Mouse (Mus musculus) limb, embryonic 15.5 days (tissue): Measurements from ENCODE around the gene Olfr615. TPM values are rescaled to one million over a fixed set of nuclear protein-coding genes. Genes with fewer than 3 reads are reported as not detected.
"Not testable (repeated sequence)": the region's sequence is repeated elsewhere in the genome, so short reads cannot be mapped to it uniquely, and the experiment has no call there.

Experiments used
- ATAC-seq: fragments of 200-750 bp; cut with Nextera tagmentation; 2 replicates; pipeline ENCODE4 v1.8.0; 2017; ENCODE audit warnings: low read depth, moderate TSS enrichment; ENCODE audit not compliant: insufficient number of reproducible peaks, low FRiP score, low TSS enrichment
- H3K27ac ChIP-seq: fragments of 300-500 bp; sonication (generic); 2 replicates; pipeline ENCODE4 v1.5.1; 2015; ENCODE audit warnings: moderate library complexity, mild to moderate bottlenecking, inconsistent platforms
- H3K27me3 ChIP-seq: fragments of 300-500 bp; sonication (generic); 2 replicates; pipeline ENCODE4 v1.6.1; 2015; ENCODE audit warnings: inconsistent platforms
- H3K36me3 ChIP-seq: fragments of 300-500 bp; sonication (generic); 2 replicates; pipeline ENCODE4 v1.6.1; 2015; ENCODE audit warnings: inconsistent platforms
- H3K4me1 ChIP-seq: fragments of 300-500 bp; sonication (generic); 2 replicates; pipeline ENCODE4 v1.6.1; 2015; ENCODE audit warnings: inconsistent platforms
- H3K4me2 ChIP-seq: fragments of 300-500 bp; sonication (generic); 2 replicates; pipeline ENCODE4 v1.6.1; 2015; ENCODE audit warnings: mild to moderate bottlenecking, inconsistent platforms
- H3K4me3 ChIP-seq: fragments of 300-500 bp; sonication (generic); 2 replicates; pipeline ENCODE4 v1.5.1; 2015; ENCODE audit warnings: mild to moderate bottlenecking, inconsistent platforms
- H3K9ac ChIP-seq: fragments of 300-500 bp; sonication (generic); 2 replicates; pipeline ENCODE4 v1.6.1; 2015; ENCODE audit warnings: inconsistent platforms
- H3K9me3 ChIP-seq: fragments of 300-500 bp; sonication (generic); 2 replicates; pipeline ENCODE4 v1.6.1; 2016; ENCODE audit warnings: inconsistent platforms
- WGBS: fragments of 180-500 bp; shearing (Covaris S2); methylation state at CpG from one replicate; pipeline ENCODE4 v1.1.7; 2015; 5-methylcytosine and 5-hydroxymethylcytosine counted together
- polyA plus RNA-seq: library from polyadenylated mRNA; unstranded; fragments of >200 nt; fragmentation: Nextera tagmentation; extraction: Ambion mirVana; gene quantifications from 2 replicates; pipeline ENCODE4 v1.2.1, GENCODE M21; 2015

Olfr615 gene
- polyA plus RNA-seq: not detected in 2 replicates

DNA sequence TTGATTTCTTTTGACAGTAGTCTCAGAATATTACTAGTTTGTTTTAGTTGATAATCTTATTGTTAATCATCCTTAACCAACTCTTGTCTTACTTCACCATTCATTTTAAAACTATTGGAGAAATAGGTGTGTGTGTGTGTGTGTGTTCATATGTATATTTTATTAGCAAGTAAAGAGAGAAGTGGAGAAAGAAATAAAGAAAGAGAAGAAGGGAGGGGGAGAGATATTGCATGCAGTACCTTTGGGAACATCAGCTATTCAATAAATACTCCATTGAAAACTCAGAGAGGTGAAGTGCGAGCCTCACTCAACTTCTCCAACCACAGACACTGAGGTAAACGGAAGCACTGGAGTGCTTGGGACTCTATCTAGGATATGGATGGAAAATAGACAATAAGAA, at the start of gene Olfr615:
Olfr615 (plus strand) TSS at position 301 of the 400 bp plus-strand sequence.
- Histone ChIP-seq H3K9ac (no peak within 1 kb of the TSS), H3K4me3 (no peak within 1 kb of the TSS), H3K27me3 (no peaks in the 10 kb centered on the region), H3K4me2 (no peak within 1 kb of the TSS), H3K36me3 (no peaks in the 10 kb centered on the region), H3K9me3 (no peaks in the 10 kb centered on the region), H3K27ac (no peak within 1 kb of the TSS), H3K4me1 (no peaks in the 10 kb centered on the region)
- WGBS: 85% methylated on average over 2 of the region's 2 CpGs
- ATAC-seq: no peak

DNA sequence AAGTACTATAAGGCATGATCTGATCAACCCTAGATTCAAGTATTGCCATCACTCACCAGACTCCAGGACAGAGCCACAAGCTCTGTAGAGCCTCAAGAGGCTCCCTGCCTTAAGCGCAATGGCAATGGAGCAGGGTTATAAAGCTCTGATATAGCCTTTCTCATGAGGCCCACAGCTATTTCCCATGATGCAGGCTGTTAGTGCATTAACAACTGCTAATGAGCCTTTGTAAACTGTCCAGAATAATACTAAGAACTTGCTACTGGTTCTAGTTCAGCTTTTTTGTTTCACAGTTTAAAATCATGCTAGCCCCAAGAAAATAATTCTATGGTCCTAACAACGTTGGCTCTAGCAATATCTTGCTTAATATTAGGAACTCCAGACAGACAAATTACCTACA, 43.9 kb upstream of the Olfr615 start, which contains the start of gene Olfr610:
Olfr610 (minus strand) TSS at position 101 of the 400 bp plus-strand sequence.
- Histone ChIP-seq H3K4me3 (no peak within 1 kb of the TSS), H3K9ac (no peak within 1 kb of the TSS), H3K4me1 (no peaks in the 10 kb centered on the region), H3K36me3 (no peaks in the 10 kb centered on the region), H3K27ac (no peak within 1 kb of the TSS), H3K4me2 (no peak within 1 kb of the TSS), H3K27me3 (no peaks in the 10 kb centered on the region), H3K9me3 (no peaks in the 10 kb centered on the region)
- 77% methylated on average over 2 of the region's 2 CpGs for WGBS
- ATAC-seq: no peak

DNA sequence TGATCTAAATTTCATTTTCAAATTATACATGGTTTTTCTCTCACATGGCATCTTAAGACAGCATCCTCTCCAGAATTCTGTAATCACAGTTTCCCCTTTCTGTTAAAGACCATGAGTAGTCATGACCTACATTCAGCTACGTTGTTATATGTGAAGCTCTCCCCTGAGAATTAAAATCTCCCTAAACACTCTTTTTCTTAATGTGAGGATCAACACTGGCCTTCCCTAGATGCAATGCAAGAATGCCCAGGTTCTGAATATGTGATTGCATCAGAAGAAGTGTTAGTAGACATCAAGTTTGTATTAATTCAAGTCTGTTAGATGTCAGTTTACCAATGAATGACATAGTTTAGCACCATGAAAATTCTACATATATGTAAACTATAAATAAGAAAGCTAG, 35.1 kb upstream of the Olfr615 start, which contains the start of gene Olfr611:
Olfr611 (minus strand) TSS at position 101 of the 400 bp plus-strand sequence.
- not testable (repeated sequence) for ATAC-seq

DNA sequence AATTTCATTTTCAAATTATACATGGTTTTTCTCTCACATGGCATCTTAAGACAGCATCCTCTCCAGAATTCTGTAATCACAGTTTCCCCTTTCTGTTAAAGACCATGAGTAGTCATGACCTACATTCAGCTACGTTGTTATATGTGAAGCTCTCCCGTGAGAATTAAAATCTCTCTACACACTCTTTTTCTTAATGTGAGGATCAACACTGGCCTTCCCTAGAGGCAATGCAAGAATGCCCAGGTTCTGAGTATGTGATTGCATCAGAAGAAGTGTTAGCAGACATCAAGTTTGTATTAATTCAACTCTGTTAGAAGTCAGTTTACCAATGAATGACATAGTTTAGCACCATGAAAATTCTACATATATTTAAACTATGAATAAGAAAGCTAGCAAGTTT, 13.3 kb upstream of the Olfr615 start, which contains the start of gene Olfr612:
Olfr612 (minus strand) TSS at position 101 of the 400 bp plus-strand sequence.
- 86% methylated on average over 2 of the region's 2 CpGs for WGBS
- not testable (repeated sequence) for ATAC-seq, H3K4me3 ChIP-seq, H3K9me3 ChIP-seq, H3K4me1 ChIP-seq, H3K4me2 ChIP-seq, H3K36me3 ChIP-seq, H3K27ac ChIP-seq, H3K9ac ChIP-seq, H3K27me3 ChIP-seq

More for the DNA sequence above, 35.1 kb upstream of the Olfr615 start, which contains the start of gene Olfr611:
- H3K9me3 ChIP-seq, H3K27ac ChIP-seq, H3K4me3 ChIP-seq, H3K27me3 ChIP-seq, H3K9ac ChIP-seq, H3K4me1 ChIP-seq, H3K4me2 ChIP-seq, H3K36me3 ChIP-seq: not testable (repeated sequence)
- WGBS: 63% methylated on average over 1 of the region's 1 CpGs

DNA sequence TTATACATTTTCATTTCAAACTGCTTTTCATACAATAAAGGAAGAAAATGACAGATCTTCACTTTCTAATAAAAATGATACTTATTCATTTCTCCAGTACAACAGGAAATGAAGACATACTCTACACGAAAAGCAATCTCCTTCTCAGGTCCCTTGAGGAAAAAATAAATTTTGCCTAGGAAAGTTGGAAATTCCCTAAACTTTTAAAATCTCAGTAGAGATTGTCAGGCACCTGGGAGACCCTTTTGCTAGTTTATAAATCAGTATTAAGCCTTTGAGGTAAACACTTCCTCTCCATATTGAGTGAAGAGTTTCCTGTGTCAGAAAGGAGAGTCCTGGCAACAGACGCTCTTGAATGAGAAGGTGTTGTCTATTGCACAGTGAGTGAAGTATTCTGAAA, 8.1 kb upstream of the Olfr615 start, which contains the start of gene Olfr613:
Olfr613 (plus strand) TSS at position 301 of the 400 bp plus-strand sequence.
- WGBS: 68% methylated on average over 2 of the region's 2 CpGs

DNA sequence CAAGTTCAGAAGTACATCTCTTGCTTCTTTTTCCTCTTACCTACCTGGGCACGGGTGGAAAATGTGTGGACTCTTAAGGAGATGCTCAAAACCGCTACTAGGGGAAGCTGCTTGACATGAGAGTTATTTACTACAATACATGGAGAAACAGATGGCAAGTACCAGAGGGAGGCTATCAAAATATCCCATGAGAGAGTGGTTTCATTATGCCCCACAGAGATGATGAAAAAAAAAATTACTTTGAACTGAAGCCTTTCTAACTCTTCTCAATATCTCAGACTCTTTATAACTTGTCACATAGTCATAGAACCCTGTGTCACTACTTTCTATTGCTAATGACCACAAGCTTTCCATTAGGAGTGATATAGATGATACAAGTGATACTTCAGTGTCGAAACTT, 13.2 kb downstream of the Olfr615 start, which contains the start of gene Olfr616:
Olfr616 (minus strand) TSS at position 101 of the 400 bp plus-strand sequence.
- H3K27ac ChIP-seq: no peak within 1 kb of the TSS
- no peak within 1 kb of the TSS for H3K9ac ChIP-seq
- no peaks in the 10 kb centered on the region for H3K27me3 ChIP-seq
- no peaks in the 10 kb centered on the region for H3K4me1 ChIP-seq
- no peak within 1 kb of the TSS for H3K4me2 ChIP-seq
- H3K9me3 ChIP-seq: no peaks in the 10 kb centered on the region
- no peak within 1 kb of the TSS for H3K4me3 ChIP-seq
- WGBS: 77% methylated on average over 3 of the region's 3 CpGs
- no peak for ATAC-seq
- no peaks in the 10 kb centered on the region for H3K36me3 ChIP-seq

More for the DNA sequence above, 8.1 kb upstream of the Olfr615 start, which contains the start of gene Olfr613:
- no peaks in the 10 kb centered on the region for H3K4me1 ChIP-seq
- no peak within 1 kb of the TSS for H3K27ac ChIP-seq
- H3K27me3 ChIP-seq: no peaks in the 10 kb centered on the region
- no peak within 1 kb of the TSS for H3K4me2 ChIP-seq
- no peaks in the 10 kb centered on the region for H3K9me3 ChIP-seq
- H3K36me3 ChIP-seq: no peaks in the 10 kb centered on the region
- no peak within 1 kb of the TSS for H3K9ac ChIP-seq
- no peak for ATAC-seq
- H3K4me3 ChIP-seq: no peak within 1 kb of the TSS

DNA sequence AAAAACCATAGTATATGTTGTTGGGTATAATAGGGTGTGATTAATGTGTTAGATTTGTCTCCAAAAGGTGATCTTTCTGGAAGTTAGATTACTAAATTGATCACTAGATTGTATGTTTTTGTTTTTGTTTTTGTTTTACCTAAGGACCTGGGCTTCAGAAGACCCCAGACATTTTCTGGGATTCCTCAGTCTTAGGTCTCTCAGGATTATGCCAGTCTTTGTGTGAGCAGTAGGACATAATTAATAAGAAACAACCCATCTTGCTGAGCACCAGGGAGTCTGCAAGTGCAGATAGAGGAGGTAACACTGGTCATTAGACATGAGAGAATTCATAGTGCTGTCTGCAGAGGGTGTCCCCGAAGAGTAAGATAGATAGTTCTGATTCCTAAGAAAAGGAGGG, 16.9 kb downstream of the Olfr615 start, which contains the start of gene Olfr617:
Olfr617 (plus strand) TSS at position 301 of the 400 bp plus-strand sequence.
- no peak for ATAC-seq
- H3K27me3 ChIP-seq: no peaks in the 10 kb centered on the region
- no peak within 1 kb of the TSS for H3K4me2 ChIP-seq
- no peaks in the 10 kb centered on the region for H3K9me3 ChIP-seq
- WGBS: 79% methylated on average over 1 of the region's 1 CpGs
- H3K4me3 ChIP-seq: no peak within 1 kb of the TSS
- H3K27ac ChIP-seq: no peak within 1 kb of the TSS
- no peak within 1 kb of the TSS for H3K9ac ChIP-seq
- no peaks in the 10 kb centered on the region for H3K4me1 ChIP-seq
- H3K36me3 ChIP-seq: no peaks in the 10 kb centered on the region

DNA sequence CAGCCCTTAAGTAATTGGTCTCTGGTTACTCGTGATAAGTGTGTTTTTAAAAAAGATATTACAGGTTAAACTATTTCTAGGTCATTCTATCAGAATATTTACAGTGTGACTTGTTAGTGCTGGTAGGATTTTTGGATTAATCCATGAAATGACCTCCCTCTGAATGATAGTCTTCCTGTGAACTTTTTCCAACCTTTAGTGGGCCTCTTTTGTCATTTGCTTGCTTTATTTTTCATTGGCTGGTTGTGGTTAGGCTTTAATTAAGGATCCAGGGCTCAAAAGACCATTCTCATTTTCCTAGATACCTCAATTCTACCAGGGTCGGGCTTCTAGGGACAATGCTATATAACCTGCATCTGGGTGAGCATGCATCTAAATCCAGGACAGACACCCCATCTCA, 33.9 kb downstream of the Olfr615 start, which contains the start of gene Olfr618:
Olfr618 (plus strand) TSS at position 301 of the 400 bp plus-strand sequence.
- H3K27ac ChIP-seq: no peak within 1 kb of the TSS
- H3K9ac ChIP-seq: no peak within 1 kb of the TSS
- H3K9me3 ChIP-seq: no peaks in the 10 kb centered on the region
- H3K4me2 ChIP-seq: no peak within 1 kb of the TSS
- WGBS: 55% methylated on average over 2 of the region's 2 CpGs
- no peak within 1 kb of the TSS for H3K4me3 ChIP-seq
- H3K4me1 ChIP-seq: no peaks in the 10 kb centered on the region
- no peaks in the 10 kb centered on the region for H3K27me3 ChIP-seq
- ATAC-seq: no peak
- no peaks in the 10 kb centered on the region for H3K36me3 ChIP-seq

DNA sequence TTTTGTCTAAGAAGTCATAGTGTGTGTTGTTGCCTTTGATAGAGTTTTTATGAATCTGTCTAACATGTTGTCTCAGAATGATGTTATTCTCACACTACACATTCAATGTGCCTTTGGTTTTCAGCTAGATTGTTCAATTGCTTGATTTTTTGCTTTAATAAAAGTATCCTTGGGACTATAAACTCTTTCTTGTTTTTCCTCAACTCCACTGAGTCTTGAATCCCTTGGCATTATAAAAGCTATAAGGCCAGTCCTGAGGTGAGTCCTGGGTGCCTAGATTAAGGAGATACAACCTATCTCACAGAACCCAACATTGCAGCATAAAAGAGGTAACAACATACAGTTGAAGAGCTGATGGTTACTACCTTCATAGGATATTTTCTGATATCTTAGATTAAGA, 44.4 kb downstream of the Olfr615 start, which contains the start of gene Olfr619:
Olfr619 (plus strand) TSS at position 301 of the 400 bp plus-strand sequence.
- Histone ChIP-seq H3K27me3 (no peaks in the 10 kb centered on the region), H3K4me3 (no peak within 1 kb of the TSS), H3K4me2 (no peak within 1 kb of the TSS), H3K9me3 (no peaks in the 10 kb centered on the region), H3K27ac (no peak within 1 kb of the TSS), H3K4me1 (no peaks in the 10 kb centered on the region), H3K36me3 (no peaks in the 10 kb centered on the region), H3K9ac (no peak within 1 kb of the TSS)
- no peak for ATAC-seq

DNA sequence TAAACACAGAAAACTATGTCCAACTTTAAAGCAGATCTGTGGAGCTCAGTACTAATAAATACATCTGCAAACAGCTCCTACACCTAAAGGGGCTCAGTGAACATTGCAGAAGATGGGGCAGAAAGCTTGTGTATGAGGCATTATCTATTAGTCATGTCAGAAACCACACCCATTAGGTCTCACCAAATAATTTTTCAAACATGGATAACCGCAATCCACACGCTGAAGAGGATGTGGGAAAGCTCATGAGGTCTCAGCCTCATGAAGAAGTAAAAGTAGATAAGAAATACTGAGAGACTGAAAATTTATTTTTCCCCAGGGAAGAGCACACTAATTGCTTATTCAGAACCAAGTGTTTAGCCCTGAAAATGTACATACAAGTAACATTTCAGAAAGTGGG, 51.5 kb downstream of the Olfr615 start:
- Histone ChIP-seq H3K9me3 (no peaks in the 10 kb centered on the region), H3K4me3 (no peak overlapping the region), H3K4me2 (no peak overlapping the region), H3K9ac (no peak overlapping the region), H3K36me3 (no peaks in the 10 kb centered on the region), H3K27ac (no peak overlapping the region), H3K27me3 (no peaks in the 10 kb centered on the region), H3K4me1 (no peaks in the 10 kb centered on the region)
- no peak for ATAC-seq
- 76% methylated on average over 2 of the region's 2 CpGs for WGBS

DNA sequence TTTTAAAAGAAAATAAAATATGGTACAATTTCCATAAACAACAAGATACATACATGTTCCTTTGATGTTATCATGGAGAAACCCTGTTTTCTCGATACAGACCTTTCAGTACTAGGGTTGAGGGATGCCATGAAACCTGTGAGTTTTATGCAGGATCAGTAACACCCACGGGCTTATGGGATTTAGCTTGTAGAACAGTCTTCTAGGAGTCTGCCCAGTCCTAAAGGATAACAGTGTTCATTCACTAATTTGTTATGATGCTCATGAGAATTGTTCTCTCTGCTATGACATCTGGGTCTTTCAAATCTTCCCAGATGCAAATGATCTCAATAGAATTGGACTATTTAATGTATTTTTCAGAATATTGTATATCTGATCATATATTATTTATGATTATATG, 56.6 kb downstream of the Olfr615 start, which contains the start of gene Olfr620:
Olfr620 (minus strand) TSS at position 101 of the 400 bp plus-strand sequence.
- 66% methylated on average over 2 of the region's 2 CpGs for WGBS
- ATAC-seq: no peak
- Histone ChIP-seq H3K27me3 (no peaks in the 10 kb centered on the region), H3K4me2 (no peak within 1 kb of the TSS), H3K9ac (no peak within 1 kb of the TSS), H3K4me3 (no peak within 1 kb of the TSS), H3K4me1 (no peaks in the 10 kb centered on the region), H3K36me3 (no peaks in the 10 kb centered on the region), H3K9me3 (no peaks in the 10 kb centered on the region), H3K27ac (no peak within 1 kb of the TSS)
